Mouse (Mus musculus) myocyte (in vitro differentiated cells): Measurements from ENCODE around the gene Mpg.

Experiments used
- MYOG ChIP-seq, 3 experiments: IDR thresholded peaks; one replicate each; pipeline ENCODE4 v1.6.1; 2011; ENCODE audit warnings: control low read depth in 2 of 3, low read depth in 2 of 3, mild to moderate bottlenecking in 2 of 3; ENCODE audit not compliant: insufficient read length in 2 of 3, control insufficient read depth in 1 of 3, insufficient read depth in 1 of 3
- POLR2A ChIP-seq: IDR thresholded peaks from one replicate; pipeline ENCODE4 v1.6.1; 2011; ENCODE audit warnings: low read depth, mild to moderate bottlenecking, control low read depth, moderate library complexity; ENCODE audit not compliant: insufficient read length
- REST ChIP-seq: IDR thresholded peaks from one replicate; pipeline ENCODE4 v1.6.1; 2011; ENCODE audit warnings: mild to moderate bottlenecking, control low read depth, moderate library complexity; ENCODE audit not compliant: insufficient read depth, insufficient read length
- TCF12 ChIP-seq: IDR thresholded peaks from one replicate; pipeline ENCODE4 v1.6.1; 2011; ENCODE audit warnings: mild to moderate bottlenecking, control low read depth; ENCODE audit not compliant: poor library complexity, insufficient read depth, severe bottlenecking

DNA sequence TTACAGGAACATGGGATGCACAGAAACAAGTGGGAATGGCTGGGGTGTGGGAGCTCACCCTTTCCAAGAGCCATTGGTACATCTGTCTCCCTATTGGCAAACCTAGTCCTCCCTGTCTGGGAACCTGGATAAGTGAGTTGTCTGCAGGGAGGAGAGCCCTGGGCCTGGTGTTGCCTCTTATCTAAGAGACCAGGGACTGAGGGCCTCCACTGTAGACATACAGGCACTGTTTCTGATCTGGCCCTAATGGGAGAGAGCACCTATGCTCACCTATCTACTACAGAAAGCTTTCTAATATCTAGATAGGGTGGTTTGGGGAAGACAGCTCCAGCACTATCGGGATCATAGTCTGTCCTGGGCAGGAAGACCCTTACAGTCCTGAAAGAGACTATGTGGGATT is 29.8 kb downstream of the Mpg start:
- TF ChIP-seq POLR2A (no peak), REST (no peak), MYOG (IDR thresholded peaks at IDR 0.05; ENCODE audit: control insufficient read depth in 1 of 3, insufficient read depth in 1 of 3, insufficient read length in 2 of 3, low read depth in 2 of 3) (no peak), TCF12 (no peak)
